Mouse (Mus musculus) left cerebral cortex, adult 2 months (tissue): Measurements from ENCODE around the gene Cdc14a. TPM values are rescaled to one million over a fixed set of nuclear protein-coding genes. Genes with fewer than 3 reads are reported as not detected.
A peak's percentile ranks its signal among the peaks of the same experiment; 100 is the strongest.

ENCODE experiments used
- DNase-seq, 2 experiments: peaks; one replicate each; pipeline ENCODE4 v3.0.0; 2021 to 2022; ENCODE audit warnings: low spot score in 2 of 2, mixed read lengths in 1 of 2; ENCODE audit errors: extremely low spot score in 1 of 2
- H3K27ac ChIP-seq: fragments of 200-600 bp; 2 replicates; pipeline ENCODE4 v1.8.1; 2022
- H3K4me3 ChIP-seq: fragments of 200-600 bp; 2 replicates; pipeline ENCODE4 v1.8.1; 2022
- CTCF ChIP-seq: fragments of 200-600 bp; IDR thresholded peaks from 2 replicates; pipeline ENCODE4 v1.8.1; 2022; ENCODE audit warnings: antibody characterized with exemption, mild to moderate bottlenecking, moderate library complexity
- intact Hi-C: fragments of 180-260 bp; cut with DNase I; formaldehyde crosslinking; loops from one replicate; pipeline ENCODE4 v1.15.1; 2025
- total RNA-seq, 2 experiments: library from RNA; stranded (reverse); gene quantifications; 2 replicates each; pipeline ENCODE4 v1.2.3; 2021

Gene Cdc14a
- total RNA-seq, 2 experiments from 2014 or later = 2.6 to 4.5 TPM

DNA sequence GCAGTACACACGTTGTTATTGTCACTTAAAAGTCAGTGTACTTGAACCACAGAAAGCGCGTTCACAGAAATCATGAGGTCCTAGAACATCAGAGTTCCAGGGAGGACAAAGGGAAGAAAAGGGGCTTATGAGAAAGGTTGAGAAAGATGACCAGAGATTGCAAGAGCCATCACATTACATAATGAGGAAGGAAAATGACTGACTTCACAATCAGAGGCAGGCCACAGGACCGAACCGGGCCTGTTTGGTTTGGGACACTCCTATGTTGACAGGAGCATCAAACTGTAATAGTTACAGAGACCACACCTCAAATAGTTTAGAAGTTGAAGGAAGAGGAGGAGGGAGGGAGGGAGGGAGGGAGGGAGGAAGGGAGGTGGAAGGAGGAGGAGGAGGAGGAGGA is 86.0 kb downstream of the Cdc14a start:
- TF ChIP-seq CTCF = no peak
- H3K4me3 ChIP-seq = no peak overlapping the region
- no peak overlapping the region for H3K27ac ChIP-seq
- intact Hi-C loops = loop anchor here (5.0 kb wide), 2 partner anchors 84 to 489 kb away; partner anchors contain the start of gene Cdc14a
- DNase-seq = no peak

DNA sequence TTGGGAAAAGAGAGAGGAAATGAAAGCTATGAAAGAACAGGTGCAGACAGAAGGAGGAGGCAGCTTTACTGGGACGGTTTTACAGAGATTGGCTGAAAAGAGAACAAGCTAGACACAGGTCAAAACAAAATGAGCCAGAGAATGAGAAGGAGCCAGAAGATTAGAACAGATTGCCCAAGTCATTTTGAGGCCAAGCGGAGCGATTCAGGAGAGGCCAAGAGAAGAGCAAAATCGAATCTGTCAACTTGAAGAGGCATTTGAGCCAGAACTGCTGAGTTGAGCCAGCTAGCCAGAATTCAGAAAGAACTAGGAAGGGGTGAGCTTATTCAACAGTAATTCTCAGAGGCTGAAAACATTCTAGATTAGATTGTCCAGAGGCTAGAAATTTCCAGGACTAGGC is 88.8 kb downstream of the Cdc14a start:
- intact Hi-C loops = loop anchor here (5.0 kb wide), 2 partner anchors 87 to 492 kb away; partner anchors contain the start of gene Cdc14a
- no peak for DNase-seq
- no peak overlapping the region for H3K27ac ChIP-seq
- no peak overlapping the region for H3K4me3 ChIP-seq
- no peak for TF ChIP-seq CTCF

DNA sequence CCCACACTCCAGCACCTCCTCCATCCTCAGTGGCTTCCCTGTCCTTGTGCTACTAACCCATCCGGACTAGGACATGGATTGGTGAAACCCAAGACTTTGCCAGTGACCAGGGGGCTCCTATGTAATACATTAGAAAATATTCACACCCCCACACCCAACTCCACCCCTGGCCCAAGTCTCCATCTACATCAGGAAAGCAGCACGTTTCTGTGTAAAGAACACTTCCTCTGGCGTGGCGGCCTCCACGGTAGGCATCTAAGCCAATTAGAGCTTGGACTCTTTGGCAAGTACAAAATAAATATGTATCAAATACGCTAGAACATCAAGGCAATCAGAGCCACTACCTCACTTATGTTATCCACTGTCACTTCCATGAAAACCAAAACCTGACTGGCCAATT is 90.1 kb downstream of the Cdc14a start:
- TF ChIP-seq CTCF = no peak
- intact Hi-C loops = loop anchor here (2.0 to 5.0 kb wide), 4 partner anchors 164 to 504 kb away; no protein-coding TSS in a partner anchor

DNA sequence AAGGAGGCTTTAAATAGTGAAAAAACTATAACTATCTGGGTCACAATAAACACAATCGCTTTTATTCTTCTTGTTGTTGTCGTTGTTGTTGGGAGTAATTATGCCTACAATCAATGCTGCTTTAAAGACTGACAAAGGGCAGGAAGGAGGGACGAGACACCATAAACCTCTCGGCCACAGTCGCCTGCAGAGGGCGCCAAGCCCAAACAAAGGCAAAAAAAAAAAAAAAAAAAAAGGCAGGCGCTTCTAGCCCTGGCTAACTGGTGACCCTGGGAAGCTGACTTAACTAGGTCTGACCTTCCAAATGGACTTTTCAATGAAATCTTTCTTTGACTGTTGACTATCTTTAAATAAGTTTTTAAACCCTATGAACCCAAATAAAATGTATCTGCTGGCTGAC is 90.6 kb downstream of the Cdc14a start:
- peak; percentile 64 for TF ChIP-seq CTCF
- DNase-seq = no peak
- intact Hi-C loops = loop anchor here (2.0 to 5.0 kb wide), 4 partner anchors 164 to 504 kb away; no protein-coding TSS in a partner anchor

More for the DNA sequence above, 90.1 kb downstream of the Cdc14a start:
- no peak overlapping the region for H3K4me3 ChIP-seq
- no peak for DNase-seq
- no peak overlapping the region for H3K27ac ChIP-seq

DNA sequence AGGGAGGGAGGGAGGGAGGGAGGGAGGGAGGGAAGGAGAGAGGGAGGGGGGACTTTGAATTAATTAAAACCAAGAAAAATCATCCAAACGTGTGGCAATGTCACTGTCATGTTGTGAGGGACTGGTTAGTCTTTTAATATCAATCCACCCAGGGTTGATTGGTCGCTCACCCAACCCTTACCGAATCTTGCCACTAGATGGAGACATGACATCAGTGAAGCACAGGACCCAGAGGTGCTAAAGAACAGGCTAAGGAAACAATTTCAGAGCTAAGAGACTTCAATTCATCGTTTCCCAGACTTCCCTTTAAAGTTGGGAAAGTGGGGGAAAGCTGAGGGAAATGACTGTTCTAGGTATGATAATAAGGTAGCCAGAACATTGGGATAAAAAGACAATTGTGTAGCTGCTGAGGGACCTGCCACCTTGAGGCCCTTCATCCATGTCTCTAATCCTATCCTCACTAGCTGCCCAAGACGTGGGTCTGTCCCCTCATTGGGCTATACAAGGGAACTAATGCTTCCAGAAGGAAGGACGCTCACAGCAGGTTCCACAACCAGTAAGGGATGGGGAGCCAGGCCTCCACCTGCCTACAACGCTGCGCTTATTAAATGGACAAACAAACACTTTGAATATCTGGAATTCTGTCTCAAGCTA is 91.9 kb downstream of the Cdc14a start:
- peak; percentile 47 to 52 for DNase-seq
- no peak overlapping the region for H3K27ac ChIP-seq
- intact Hi-C loops = loop anchor here (2.0 to 5.0 kb wide), 4 partner anchors 165 to 505 kb away; no protein-coding TSS in a partner anchor
- TF ChIP-seq CTCF = peak; percentile 81
- H3K4me3 ChIP-seq = no peak overlapping the region

More for the DNA sequence above, 90.6 kb downstream of the Cdc14a start:
- Histone ChIP-seq H3K27ac (no peak overlapping the region), H3K4me3 (no peak overlapping the region)

DNA sequence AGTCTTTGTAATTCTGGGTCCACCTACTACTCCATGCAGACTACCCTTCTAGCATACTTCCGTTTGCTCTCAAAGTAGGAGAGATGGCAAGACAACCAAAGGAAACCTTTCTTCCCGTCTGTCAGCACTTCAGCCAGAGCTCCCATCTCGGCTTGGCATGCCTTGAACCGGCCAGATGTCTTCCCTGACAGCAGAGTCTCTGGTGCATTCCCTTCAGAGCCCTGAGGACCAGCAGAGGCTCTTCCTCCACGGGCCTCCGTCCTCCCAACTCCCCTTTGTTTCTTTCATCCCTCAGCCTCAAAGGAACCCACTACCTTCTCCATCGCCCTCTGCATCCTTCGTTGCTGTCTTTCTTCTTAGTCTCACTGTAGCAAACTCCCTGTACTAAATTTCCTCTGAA is 93.9 kb downstream of the Cdc14a start:
- no peak for TF ChIP-seq CTCF
- no peak for DNase-seq
- intact Hi-C loops = loop anchor here (5.0 kb wide), 3 partner anchors 167 to 507 kb away; no protein-coding TSS in a partner anchor

DNA sequence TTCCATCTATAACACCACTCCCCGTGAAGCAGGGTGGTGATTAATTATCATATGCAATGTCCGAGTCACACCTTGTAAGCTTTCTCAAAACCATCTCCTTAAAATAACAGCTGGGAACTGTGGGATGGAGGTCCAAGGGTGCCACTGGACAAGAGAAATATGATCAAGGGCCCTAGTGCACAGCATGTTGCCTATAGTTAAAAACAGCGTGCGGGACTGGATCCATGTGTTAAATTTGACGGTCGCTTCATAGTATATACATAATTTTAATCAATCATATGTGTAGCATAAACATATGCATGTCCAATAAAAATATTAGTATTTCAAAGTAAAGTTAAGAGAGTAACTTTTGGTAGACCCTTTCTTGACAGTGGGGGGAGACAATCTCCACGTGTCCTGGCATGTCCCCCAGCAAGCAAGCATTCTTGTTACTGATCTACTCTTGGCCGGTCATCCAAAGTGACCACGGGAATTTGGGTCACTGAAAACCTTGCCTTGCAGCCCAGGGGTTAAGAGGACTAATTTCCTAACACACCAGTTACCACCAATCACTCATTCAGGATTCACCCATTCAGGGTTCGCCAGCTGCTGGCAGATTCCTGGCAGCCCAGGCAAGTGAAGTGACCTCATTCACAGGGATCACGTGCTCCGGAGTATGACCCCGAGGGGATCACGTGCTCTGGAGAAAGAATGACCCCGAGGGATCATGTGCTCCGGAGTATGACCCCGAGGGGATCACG is 94.6 kb downstream of the Cdc14a start:
- H3K4me3 ChIP-seq = no peak overlapping the region
- intact Hi-C loops = no loop called here
- H3K27ac ChIP-seq = no peak overlapping the region
- DNase-seq = no peak
- TF ChIP-seq CTCF = no peak

More for the DNA sequence above, 93.9 kb downstream of the Cdc14a start:
- Histone ChIP-seq H3K27ac (no peak overlapping the region), H3K4me3 (no peak overlapping the region)

DNA sequence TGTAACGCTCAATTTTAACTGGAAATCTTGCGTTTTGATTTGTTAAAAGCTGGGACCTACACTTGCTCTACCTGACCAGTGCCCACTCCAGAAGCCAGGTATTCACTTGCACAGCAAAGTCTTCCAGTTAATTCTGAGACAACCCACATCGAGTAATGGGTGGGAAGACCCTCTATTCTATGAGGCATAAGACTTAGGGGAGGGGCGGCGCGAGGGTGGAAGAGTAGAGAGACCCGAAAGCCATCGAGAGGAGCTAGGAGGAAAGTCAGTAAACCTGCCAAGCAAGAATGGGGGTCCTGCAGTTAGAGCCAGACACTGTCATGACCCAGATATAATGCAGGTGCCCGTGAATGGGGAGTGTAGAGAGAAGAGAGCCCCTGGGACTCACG is 96.2 kb downstream of the Cdc14a start:
- H3K4me3 ChIP-seq = no peak overlapping the region
- no peak for DNase-seq
- no peak overlapping the region for H3K27ac ChIP-seq
- no peak for TF ChIP-seq CTCF
- intact Hi-C loops = loop anchor here (1.0 to 2.0 kb wide), 4 partner anchors 29 to 294 kb away; partner anchors contain the start of gene Gpr88

DNA sequence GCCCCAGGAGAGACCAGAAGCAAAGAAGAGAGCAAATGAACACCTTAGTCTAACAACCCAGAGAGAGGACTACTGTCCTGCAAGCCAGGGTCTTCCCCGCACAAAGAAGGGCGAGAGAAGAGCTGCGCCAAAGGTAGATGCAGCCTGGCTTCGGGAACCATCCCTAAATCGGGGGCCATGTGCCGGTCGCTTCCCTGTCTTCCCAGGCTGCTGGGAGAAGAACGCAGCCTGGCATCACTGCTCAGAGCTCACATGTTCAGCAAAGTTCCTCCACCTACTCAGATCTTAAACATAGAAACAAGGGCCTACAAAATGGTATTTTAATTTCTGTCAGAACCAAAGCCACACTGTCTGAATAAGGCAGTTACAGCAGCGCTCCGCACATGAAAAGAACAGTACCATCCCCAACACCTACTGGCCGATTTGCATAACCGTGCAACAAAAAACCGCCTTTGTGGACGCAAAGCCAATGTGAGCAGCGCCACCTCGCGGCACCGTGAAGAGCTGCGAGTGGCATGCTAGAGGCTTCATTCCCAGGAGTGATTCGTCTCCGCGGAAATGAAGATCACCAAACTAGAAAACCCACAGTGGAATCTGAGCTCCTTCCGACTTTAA is 96.7 kb downstream of the Cdc14a start:
- Histone ChIP-seq H3K4me3 (peak overlapping the region; percentile 33), H3K27ac (peak overlapping the region; percentile 81)
- peak; percentile 90 to 94 for DNase-seq
- peak; percentile 99 for TF ChIP-seq CTCF
- intact Hi-C loops = loop anchor here (1.0 to 2.0 kb wide), 4 partner anchors 28 to 294 kb away; partner anchors contain the start of gene Gpr88

DNA sequence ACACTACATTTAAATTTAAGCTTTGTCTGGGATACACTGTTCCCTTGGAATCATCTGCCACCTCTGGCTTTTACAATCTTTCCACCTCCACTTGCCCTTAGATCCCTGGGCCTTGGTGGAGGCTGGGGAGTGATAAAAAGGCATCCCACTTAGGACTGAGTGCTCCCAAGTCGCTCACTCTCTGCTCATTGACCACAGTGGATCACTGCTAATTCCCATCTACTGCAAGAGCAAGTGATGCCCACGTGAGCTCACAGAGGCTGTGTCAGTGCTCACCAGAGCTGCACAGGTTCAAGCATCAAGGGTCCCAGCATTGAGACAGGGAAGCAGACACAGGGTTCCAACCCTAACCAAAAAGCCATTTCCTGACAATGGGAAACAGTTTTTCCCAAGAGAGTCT is 98.3 kb downstream of the Cdc14a start:
- no peak for TF ChIP-seq CTCF
- no peak for DNase-seq
- intact Hi-C loops = no loop called here

DNA sequence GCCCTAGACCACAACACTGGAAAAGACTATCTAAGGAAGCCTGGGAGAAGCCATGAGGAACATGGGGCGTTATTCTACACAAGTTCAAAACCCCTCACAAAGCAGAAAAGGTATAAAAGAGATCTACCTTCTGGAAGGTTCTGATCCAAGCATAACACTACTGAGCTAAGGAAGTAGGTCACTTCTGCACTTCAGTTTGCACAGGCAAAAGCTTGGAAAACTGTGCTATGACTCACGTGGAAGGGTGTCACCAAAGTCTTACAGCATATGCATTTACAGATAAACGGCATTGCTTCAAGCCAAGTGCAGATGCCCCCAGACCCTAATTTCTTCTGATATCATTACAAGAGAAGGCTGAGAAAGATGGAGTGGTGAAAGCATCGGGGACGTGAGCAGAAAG is 104.1 kb downstream of the Cdc14a start:
- no peak overlapping the region for H3K27ac ChIP-seq
- TF ChIP-seq CTCF = no peak
- intact Hi-C loops = no loop called here
- no peak overlapping the region for H3K4me3 ChIP-seq
- no peak for DNase-seq

More for the DNA sequence above, 98.3 kb downstream of the Cdc14a start:
- H3K4me3 ChIP-seq = no peak overlapping the region
- H3K27ac ChIP-seq = no peak overlapping the region

DNA sequence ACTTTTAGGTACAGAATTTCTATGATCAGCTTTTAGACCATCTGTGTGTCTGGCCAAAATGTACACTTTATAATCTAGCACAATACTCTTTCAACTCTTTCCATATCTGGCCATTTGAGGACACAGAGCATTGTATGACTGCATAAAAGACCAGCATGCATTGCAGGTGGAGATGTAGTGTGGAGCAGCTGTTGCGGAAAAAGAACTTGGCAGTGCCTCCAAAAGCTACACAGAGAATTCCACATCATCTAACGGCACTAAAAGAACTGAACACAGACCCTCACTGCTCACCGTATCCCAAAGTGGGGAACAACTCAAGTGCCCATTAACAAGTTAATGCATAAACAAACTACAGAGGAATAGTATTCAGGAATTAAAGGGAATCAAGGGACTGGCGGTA is 112.0 kb downstream of the Cdc14a start:
- no peak for DNase-seq
- no peak for TF ChIP-seq CTCF
- no peak overlapping the region for H3K27ac ChIP-seq
- no peak overlapping the region for H3K4me3 ChIP-seq
- intact Hi-C loops = no loop called here
